Mouse (Mus musculus) testis, adult 2 months (tissue): Measurements from ENCODE around the gene Lmf2. TPM values are rescaled to one million over a fixed set of nuclear protein-coding genes. Genes with fewer than 3 reads are reported as not detected.
A peak's percentile ranks its signal among the peaks of the same experiment; 100 is the strongest.

ENCODE experiments used
- H3K27ac ChIP-seq: fragments of 200-500 bp; 2 replicates; pipeline ENCODE4 v1.5.1; 2012; ENCODE audit warnings: low read depth, low read length; ENCODE audit not compliant: control insufficient read depth, insufficient read depth
- H3K27me3 ChIP-seq: fragments of 200-500 bp; 2 replicates; pipeline ENCODE4 v1.6.1; 2012; ENCODE audit warnings: mild to moderate bottlenecking, low read length, moderate library complexity; ENCODE audit not compliant: control insufficient read depth, insufficient read depth
- H3K36me3 ChIP-seq: fragments of 200-500 bp; 2 replicates; pipeline ENCODE4 v1.6.1; 2012; ENCODE audit warnings: mild to moderate bottlenecking, low read length; ENCODE audit not compliant: control insufficient read depth, insufficient read depth
- H3K4me1 ChIP-seq: fragments of 200-500 bp; 2 replicates; pipeline ENCODE4 v1.6.1; 2012; ENCODE audit warnings: low read length; ENCODE audit not compliant: control insufficient read depth, insufficient read depth
- H3K4me3 ChIP-seq: fragments of 200-500 bp; 2 replicates; pipeline ENCODE4 v1.5.1; 2012; ENCODE audit warnings: low read depth, mild to moderate bottlenecking, low read length, moderate library complexity, mixed read lengths; ENCODE audit not compliant: control insufficient read depth
- CTCF ChIP-seq: fragments of 200-500 bp; IDR thresholded peaks from 2 replicates; pipeline ENCODE4 v1.5.1; 2012; ENCODE audit warnings: low read depth, mild to moderate bottlenecking, inconsistent platforms, low read length, moderate library complexity; ENCODE audit not compliant: control insufficient read depth, insufficient read depth, insufficient replicate concordance
- POLR2A ChIP-seq: fragments of 200-500 bp; IDR thresholded peaks from 2 replicates; pipeline ENCODE4 v1.6.1; 2012; ENCODE audit warnings: low read depth, mild to moderate bottlenecking, inconsistent platforms, low read length, moderate library complexity; ENCODE audit not compliant: control insufficient read depth
- polyA plus RNA-seq: library from polyadenylated mRNA; depleted of rRNA; stranded (reverse); fragments of >200 nt; gene quantifications from 2 replicates; pipeline ENCODE4 v1.2.3, GENCODE M21; 2012

Lmf2 gene
- polyA plus RNA-seq, 1 experiment: 46.6 TPM

DNA sequence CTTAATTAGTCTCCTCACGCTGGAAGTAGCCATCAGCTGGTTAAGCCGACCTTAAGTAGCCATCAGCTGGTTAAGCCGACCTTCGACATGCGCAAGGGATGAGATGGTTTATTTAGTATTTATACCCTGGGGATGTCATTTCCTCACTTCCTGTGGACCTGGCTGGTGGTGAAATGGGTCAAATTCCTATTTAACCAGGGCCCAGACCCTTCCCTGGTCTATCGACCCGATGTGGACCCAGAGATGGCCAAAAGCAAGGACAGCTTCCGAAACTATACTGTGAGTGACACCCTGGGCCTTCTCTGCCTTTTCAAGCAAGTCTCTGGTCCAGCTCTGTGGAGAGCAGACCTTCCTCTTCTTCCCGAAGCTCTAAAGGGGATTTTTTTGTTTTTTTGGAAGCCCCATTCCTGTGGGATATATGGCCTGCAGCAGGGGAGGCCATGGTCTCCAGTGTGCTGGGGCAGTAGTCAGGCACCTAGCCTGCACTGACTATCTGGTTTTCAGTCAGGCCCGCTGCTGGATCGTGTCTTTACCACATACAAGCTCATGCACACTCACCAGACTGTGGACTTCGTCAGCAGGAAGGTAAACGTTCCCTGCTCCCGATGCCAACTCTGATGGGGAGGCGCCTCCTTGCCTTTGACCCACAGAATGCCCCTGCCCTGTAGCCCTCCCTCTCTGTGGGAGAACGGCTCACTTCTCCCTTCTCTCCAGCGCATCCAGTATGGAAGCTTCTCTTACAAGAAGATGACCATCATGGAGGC is 20.5 kb downstream of the Lmf2 start:
- Histone ChIP-seq H3K36me3 (no peaks in the 10 kb centered on the region), H3K27me3 (no peaks in the 10 kb centered on the region), H3K4me1 (peaks cover 8% of the 10 kb centered on the region), H3K4me3 (no peak overlapping the region), H3K27ac (no peak overlapping the region)
- TF ChIP-seq POLR2A (no peak), CTCF (no peak)

DNA sequence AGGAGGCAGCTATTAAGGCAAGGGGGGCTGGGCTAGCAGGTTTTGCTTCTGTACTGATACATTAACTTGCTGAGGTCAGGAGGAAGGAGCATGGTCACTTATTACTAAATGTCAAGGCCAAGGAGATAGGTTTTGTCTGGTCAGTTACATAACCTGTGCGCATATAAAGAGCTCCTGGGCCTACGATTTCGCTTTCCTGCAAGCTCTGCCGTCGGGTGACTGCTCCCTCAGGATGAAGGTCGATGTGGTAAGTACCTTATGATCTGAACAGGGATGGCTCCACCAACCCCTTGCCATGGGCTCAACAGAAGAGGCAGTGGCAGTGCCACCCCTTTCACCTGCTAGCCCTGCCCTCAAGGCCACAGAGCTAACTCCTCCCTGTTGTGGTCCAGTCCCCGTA is 21.2 kb downstream of the Lmf2 start, which contains the start of gene Miox:
Gene Miox, plus strand, starts transcription at position 128 of the 400 bp plus-strand sequence.
- Histone ChIP-seq H3K4me3 (no peak within 1 kb of the TSS), H3K27ac (no peak within 1 kb of the TSS), H3K4me1 (peaks cover 8% of the 10 kb centered on the region), H3K36me3 (no peaks in the 10 kb centered on the region), H3K27me3 (no peaks in the 10 kb centered on the region)
- TF ChIP-seq POLR2A: no peak
- no peak for TF ChIP-seq CTCF

DNA sequence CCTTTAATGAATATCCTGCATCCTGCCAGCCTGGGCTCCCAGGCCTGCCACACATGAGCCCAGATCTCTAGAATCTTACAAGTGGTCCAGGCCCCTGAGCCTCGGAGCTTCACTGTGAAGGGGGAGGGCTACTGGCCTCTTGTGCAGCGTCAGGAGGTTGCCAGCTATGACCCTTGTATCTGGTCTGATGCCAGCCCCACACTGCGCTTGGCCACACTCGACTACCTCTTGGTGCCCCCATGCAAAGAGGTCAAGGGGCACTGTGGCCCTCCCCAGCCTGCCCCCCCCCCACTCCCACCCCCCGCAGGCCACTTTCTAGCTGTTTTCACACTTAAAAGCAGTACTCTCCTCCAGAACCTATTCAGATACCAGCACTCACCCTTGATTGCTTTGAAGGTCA is 29.0 kb downstream of the Lmf2 start:
- Histone ChIP-seq H3K4me3 (no peak overlapping the region), H3K4me1 (peaks cover 4% of the 10 kb centered on the region; the same call in 1 of the 2 replicates), H3K27me3 (no peaks in the 10 kb centered on the region), H3K36me3 (no peaks in the 10 kb centered on the region), H3K27ac (no peak overlapping the region)
- no peak for TF ChIP-seq CTCF

DNA sequence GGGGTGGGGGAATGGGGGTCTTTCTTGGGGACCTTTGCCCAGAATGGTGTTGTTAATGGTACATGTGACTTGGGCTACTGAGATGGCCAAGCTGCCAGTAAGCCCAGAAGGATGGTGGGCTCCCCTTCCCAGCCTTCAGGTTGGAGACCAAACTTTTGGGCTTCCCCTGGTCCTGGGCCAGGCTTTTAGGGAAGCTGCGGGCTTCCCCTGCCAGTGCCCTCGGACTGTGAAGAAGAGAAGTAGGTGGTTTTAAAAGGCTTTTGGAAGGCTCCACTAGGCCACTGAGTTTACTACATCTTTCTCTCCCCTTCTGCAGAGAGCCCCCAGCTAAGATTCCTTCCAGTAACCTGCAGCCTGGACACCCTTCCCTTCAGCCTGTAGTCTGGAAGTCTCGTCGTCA is 31.8 kb downstream of the Lmf2 start:
- no peak overlapping the region for H3K4me3 ChIP-seq

DNA sequence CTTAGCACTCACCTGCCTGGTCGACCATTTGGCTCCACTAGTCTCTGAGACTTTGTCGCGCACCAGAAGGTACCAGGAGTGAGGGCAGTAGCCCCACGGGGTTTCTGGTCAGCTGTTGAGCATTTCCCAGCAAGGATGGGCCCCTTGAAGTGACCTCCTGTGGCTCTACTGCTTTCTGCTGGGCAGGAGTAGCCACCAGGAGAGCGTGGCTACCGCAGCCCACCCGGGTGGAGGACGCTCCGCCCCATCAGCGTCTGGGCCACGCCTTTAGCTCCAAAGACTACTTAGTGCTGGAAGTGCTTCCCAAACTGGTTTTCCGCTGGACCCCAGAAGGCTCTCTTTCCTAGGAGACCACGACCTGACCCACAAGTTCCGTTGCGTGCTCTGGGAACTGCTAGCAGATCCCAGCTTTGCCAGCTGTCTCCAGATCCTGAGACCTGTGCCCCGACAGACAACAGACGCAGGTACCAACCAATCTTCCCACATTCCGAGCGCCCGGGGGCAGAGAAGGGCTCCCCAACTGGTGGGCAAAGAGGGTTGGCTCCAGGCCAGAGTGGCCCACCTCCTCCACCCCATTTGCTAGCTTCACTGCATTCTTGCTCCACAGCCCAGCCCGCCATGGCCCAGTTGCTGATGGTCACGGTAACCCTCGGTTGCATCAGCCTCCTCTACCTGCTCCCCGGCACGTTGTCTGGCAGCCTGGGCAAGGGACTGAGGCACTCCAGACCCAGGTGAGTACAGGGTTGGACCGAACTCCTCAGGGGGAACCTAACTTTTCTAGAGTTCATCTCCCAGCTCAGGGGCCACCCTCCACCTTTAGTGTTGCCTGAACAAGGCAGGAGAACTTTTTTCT is 32.6 kb downstream of the Lmf2 start, which contains the start of gene Adm2:
Gene Adm2, plus strand, starts transcription at position 51 of the 853 bp plus-strand sequence.
- no peaks in the 10 kb centered on the region for H3K27me3 ChIP-seq
- peaks cover 4% of the 10 kb centered on the region; the same call in 1 of the 2 replicates for H3K4me1 ChIP-seq
- H3K27ac ChIP-seq: no peak within 1 kb of the TSS
- H3K36me3 ChIP-seq: no peaks in the 10 kb centered on the region
- H3K4me3 ChIP-seq: peak within 1 kb of the TSS; percentile 23; the same call in 1 of the 2 replicates
- no peak for TF ChIP-seq POLR2A
- no peak for TF ChIP-seq CTCF

More for the DNA sequence above, 31.8 kb downstream of the Lmf2 start:
- Histone ChIP-seq H3K27ac (no peak overlapping the region), H3K36me3 (no peaks in the 10 kb centered on the region), H3K27me3 (no peaks in the 10 kb centered on the region), H3K4me1 (peaks cover 4% of the 10 kb centered on the region; the same call in 1 of the 2 replicates)
- TF ChIP-seq POLR2A (no peak), CTCF (no peak)

DNA sequence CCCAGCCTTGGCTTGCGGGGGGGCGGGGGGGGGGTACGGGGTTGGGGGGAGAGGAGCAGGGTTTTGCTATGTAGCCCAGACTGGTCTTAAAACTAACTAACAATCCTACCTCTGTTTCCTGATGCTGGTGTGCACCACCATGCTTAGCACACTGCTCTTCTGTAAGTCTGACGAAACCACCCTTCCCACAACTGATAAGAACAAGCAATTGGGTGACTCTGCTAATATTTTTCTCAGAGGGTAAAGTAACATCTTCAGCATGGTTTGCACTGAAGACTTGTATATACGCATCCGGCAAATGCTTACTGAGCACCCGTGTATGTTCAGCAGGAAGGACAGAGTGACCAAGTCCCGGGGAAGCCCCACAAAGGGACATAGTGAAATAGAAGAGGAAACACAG is 34.2 kb downstream of the Lmf2 start:
- Histone ChIP-seq H3K27me3 (no peaks in the 10 kb centered on the region), H3K36me3 (no peaks in the 10 kb centered on the region), H3K27ac (no peak overlapping the region), H3K4me3 (no peak overlapping the region), H3K4me1 (peaks cover 5% of the 10 kb centered on the region)
- no peak for TF ChIP-seq POLR2A

DNA sequence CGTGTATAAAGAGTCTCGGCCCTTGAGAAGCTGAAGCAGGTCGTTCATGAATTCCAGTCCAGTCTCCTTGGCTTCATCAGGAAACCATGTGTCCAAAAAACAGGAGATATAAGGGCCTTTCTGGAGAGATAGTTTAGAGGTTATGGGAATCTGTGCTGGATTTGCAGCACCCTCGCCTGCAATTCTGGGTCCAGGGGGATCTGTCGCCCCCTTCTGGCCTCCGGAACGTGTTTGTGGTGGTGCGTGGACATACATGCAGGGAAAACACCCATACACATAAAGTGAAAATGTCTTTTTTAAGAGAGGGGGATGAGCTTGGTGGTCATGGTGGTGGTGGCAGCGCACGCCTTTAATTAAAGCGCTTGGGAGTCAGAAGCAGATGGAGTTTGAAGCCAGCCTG is 39.3 kb downstream of the Lmf2 start:
- Histone ChIP-seq H3K4me1 (peaks cover 16% of the 10 kb centered on the region), H3K36me3 (no peaks in the 10 kb centered on the region), H3K27ac (no peak overlapping the region), H3K4me3 (no peak overlapping the region), H3K27me3 (no peaks in the 10 kb centered on the region)
- TF ChIP-seq POLR2A: no peak
- no peak for TF ChIP-seq CTCF
